Mouse (Mus musculus): ENCODE measurements at regions not wholly inside any gene's neighbourhood (a gene's known extent, or its start where the extent isn't known, plus 50 kb on each side); places are given as distances from the start of the nearest gene placed in this dataset.

GRCm38 (mm10) chr5:136628502-136628901 is 61.2 kb upstream of the Cux1 start:
- Histone ChIP-seq H3K4me3 (no peak overlapping the region), H3K27ac (no peak overlapping the region)
- no peak for DNase-seq
- intact Hi-C loops (cut with DNase I), result loop anchor here (10.0 kb wide), 1 partner anchor 76 kb away; no protein-coding TSS in a partner anchor
- TF ChIP-seq CTCF (IDR thresholded peaks at IDR 0.05), result no peak

GRCm38 (mm10) chr5:136632286-136632685 is 60.7 kb upstream of the Myl10 start:
- TF ChIP-seq CTCF (IDR thresholded peaks at IDR 0.05), result no peak
- DNase-seq, result no peak
- no peak overlapping the region for H3K4me3 ChIP-seq
- H3K27ac ChIP-seq, result no peak overlapping the region
- intact Hi-C loops (cut with DNase I), result no loop called here

GRCm38 (mm10) chr5:136633901-136634300 is 59.0 kb upstream of the Myl10 start:
- intact Hi-C loops (cut with DNase I), result no loop called here
- no peak overlapping the region for H3K27ac ChIP-seq
- H3K4me3 ChIP-seq, result no peak overlapping the region
- no peak for DNase-seq
- TF ChIP-seq CTCF (IDR thresholded peaks at IDR 0.05), result no peak

- no peak overlapping the region for H3K27ac ChIP-seq
- no peak for TF ChIP-seq CTCF (IDR thresholded peaks at IDR 0.05)
- intact Hi-C loops (cut with DNase I), result no loop called here
- DNase-seq, result no peak
- H3K4me3 ChIP-seq, result no peak overlapping the region
Measured at GRCm38 (mm10) chr5:136635119-136635518, 57.8 kb upstream of the Myl10 start.

- no peak overlapping the region for H3K27ac ChIP-seq
- TF ChIP-seq CTCF (IDR thresholded peaks at IDR 0.05), result no peak
- intact Hi-C loops (cut with DNase I), result no loop called here
- DNase-seq, result no peak
- H3K4me3 ChIP-seq, result no peak overlapping the region
Measured at GRCm38 (mm10) chr5:136636476-136636875, 56.5 kb upstream of the Myl10 start.

GRCm38 (mm10) chr5:136637872-136638271 is 55.1 kb upstream of the Myl10 start:
- intact Hi-C loops (cut with DNase I), result no loop called here
- Histone ChIP-seq H3K4me3 (no peak overlapping the region), H3K27ac (no peak overlapping the region)
- DNase-seq, result no peak
- TF ChIP-seq CTCF (IDR thresholded peaks at IDR 0.05), result no peak

GRCm38 (mm10) chr5:136640871-136641619 is 51.9 kb upstream of the Myl10 start:
- intact Hi-C loops (cut with DNase I), result no loop called here
- H3K27ac ChIP-seq, result no peak overlapping the region
- no peak for TF ChIP-seq CTCF (IDR thresholded peaks at IDR 0.05)
- DNase-seq, result no peak
- H3K4me3 ChIP-seq, result no peak overlapping the region

GRCm38 (mm10) chr5:136642208-136642607 is 50.7 kb upstream of the Myl10 start:
- no peak overlapping the region for H3K4me3 ChIP-seq
- H3K27ac ChIP-seq, result no peak overlapping the region
- DNase-seq, result no peak
- TF ChIP-seq CTCF (IDR thresholded peaks at IDR 0.05), result no peak
- intact Hi-C loops (cut with DNase I), result no loop called here
